Mouse (Mus musculus) neural tube, embryonic 12.5 days (tissue): ENCODE results near the gene Arl13a. TPM values are rescaled to one million over a fixed set of nuclear protein-coding genes. Genes with fewer than 3 reads are reported as not detected.
"Not testable (repeated sequence)": the region's sequence is repeated elsewhere in the genome, so short reads cannot be mapped to it uniquely, and the experiment has no call there.

Experiments
- ATAC-seq: fragments of 200-750 bp; cut with Nextera tagmentation; 2 replicates; pipeline ENCODE4 v1.8.0; 2017; ENCODE audit warnings: low read depth, mild to moderate bottlenecking, moderate TSS enrichment, moderate library complexity; ENCODE audit not compliant: low FRiP score
- H3K27ac ChIP-seq: fragments of 300-500 bp; sonication (generic); 2 replicates; pipeline ENCODE4 v1.5.1; 2016
- H3K27me3 ChIP-seq: fragments of 300-500 bp; sonication (generic); replicated peaks from 2 replicates; pipeline ENCODE4 v1.6.1; 2016; ENCODE audit warnings: mild to moderate bottlenecking
- H3K36me3 ChIP-seq: fragments of 300-500 bp; sonication (generic); 2 replicates; pipeline ENCODE4 v1.6.1; 2016; ENCODE audit warnings: mild to moderate bottlenecking
- H3K4me1 ChIP-seq: fragments of 300-500 bp; sonication (generic); 2 replicates; pipeline ENCODE4 v1.6.1; 2016
- H3K4me2 ChIP-seq: fragments of 300-500 bp; sonication (generic); replicated peaks from 2 replicates; pipeline ENCODE4 v1.6.1; 2016; ENCODE audit warnings: mild to moderate bottlenecking
- H3K4me3 ChIP-seq: fragments of 300-500 bp; sonication (generic); 2 replicates; pipeline ENCODE4 v1.5.1; 2016
- H3K9ac ChIP-seq: fragments of 300-500 bp; sonication (generic); 2 replicates; pipeline ENCODE4 v1.6.1; 2016; ENCODE audit warnings: mild to moderate bottlenecking
- H3K9me3 ChIP-seq: fragments of 300-500 bp; sonication (generic); 2 replicates; pipeline ENCODE4 v1.6.1; 2016; ENCODE audit warnings: mild to moderate bottlenecking
- whole genome bisulfite sequencing: fragments of 180-500 bp; shearing (Covaris S2); methylation state at CpG from one replicate; pipeline ENCODE4 v1.1.7; 2016; 5-methylcytosine and 5-hydroxymethylcytosine counted together
- polyA plus RNA-seq: library from polyadenylated mRNA; unstranded; fragments of >200 nt; fragmentation: Nextera tagmentation; extraction: Ambion mirVana; gene quantifications from 2 replicates; pipeline ENCODE4 v1.2.1, GENCODE M21; 2016

Arl13a gene
- polyA plus RNA-seq, result not detected in 2 replicates

DNA sequence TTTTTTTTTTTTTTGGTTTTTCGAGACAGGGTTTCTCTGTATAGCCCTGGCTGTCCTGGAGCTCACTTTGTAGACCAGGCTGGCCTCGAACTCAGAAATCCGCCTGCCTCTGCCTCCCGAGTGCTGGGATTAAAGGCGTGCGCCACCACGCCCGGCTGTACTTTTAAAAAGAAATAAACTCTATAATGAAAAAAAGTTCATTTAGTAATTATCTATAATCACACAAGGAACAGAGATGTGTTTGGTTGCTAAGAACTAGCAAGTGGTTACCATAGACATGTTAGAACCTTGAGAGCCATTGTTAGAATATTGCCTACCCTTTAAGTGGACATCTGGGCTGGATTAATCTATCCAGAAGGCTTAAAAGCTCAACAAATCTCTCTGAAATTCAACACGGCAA is at the start of gene Arl13a:
Arl13a (plus strand) TSS at position 301 of the 400 bp plus-strand sequence.
- WGBS, result 96% methylated on average over 9 of the region's 9 CpGs
- H3K9me3 ChIP-seq, H3K4me3 ChIP-seq, H3K27me3 ChIP-seq, H3K4me2 ChIP-seq, ATAC-seq, H3K4me1 ChIP-seq, H3K9ac ChIP-seq, H3K27ac ChIP-seq, H3K36me3 ChIP-seq: not testable (repeated sequence)

- no peak overlapping the region for H3K4me3 ChIP-seq
These were observed 47.3 kb upstream of the Arl13a start for GRCm38 (mm10) chrX:134140024-134140423.

GRCm38 (mm10) chrX:134141551-134141950 is 45.8 kb upstream of the Arl13a start:
- Histone ChIP-seq H3K9me3 (no peaks in the 10 kb centered on the region), H3K4me3 (no peak overlapping the region), H3K36me3 (no peaks in the 10 kb centered on the region), H3K27me3 (no peaks in the 10 kb centered on the region), H3K9ac (no peak overlapping the region), H3K4me1 (no peaks in the 10 kb centered on the region), H3K27ac (no peak overlapping the region), H3K4me2 (no peak overlapping the region)
- 93% methylated on average over 1 of the region's 1 CpGs for WGBS
- no peak for ATAC-seq

More at GRCm38 (mm10) chrX:134140024-134140423, 47.3 kb upstream of the Arl13a start:
- 88% methylated on average over 6 of the region's 6 CpGs for WGBS
- ATAC-seq, result no peak
- Histone ChIP-seq H3K4me1 (no peaks in the 10 kb centered on the region), H3K27ac (no peak overlapping the region), H3K4me2 (no peak overlapping the region), H3K36me3 (no peaks in the 10 kb centered on the region), H3K9ac (no peak overlapping the region), H3K9me3 (no peaks in the 10 kb centered on the region), H3K27me3 (no peaks in the 10 kb centered on the region)

GRCm38 (mm10) chrX:134141986-134142385 is 45.3 kb upstream of the Arl13a start:
- Histone ChIP-seq H3K27me3 (no peaks in the 10 kb centered on the region), H3K9me3 (no peaks in the 10 kb centered on the region), H3K9ac (no peak overlapping the region), H3K36me3 (no peaks in the 10 kb centered on the region), H3K4me1 (no peaks in the 10 kb centered on the region), H3K4me2 (no peak overlapping the region), H3K4me3 (no peak overlapping the region), H3K27ac (no peak overlapping the region)
- WGBS, result 81% methylated on average over 4 of the region's 4 CpGs
- no peak for ATAC-seq

DNA sequence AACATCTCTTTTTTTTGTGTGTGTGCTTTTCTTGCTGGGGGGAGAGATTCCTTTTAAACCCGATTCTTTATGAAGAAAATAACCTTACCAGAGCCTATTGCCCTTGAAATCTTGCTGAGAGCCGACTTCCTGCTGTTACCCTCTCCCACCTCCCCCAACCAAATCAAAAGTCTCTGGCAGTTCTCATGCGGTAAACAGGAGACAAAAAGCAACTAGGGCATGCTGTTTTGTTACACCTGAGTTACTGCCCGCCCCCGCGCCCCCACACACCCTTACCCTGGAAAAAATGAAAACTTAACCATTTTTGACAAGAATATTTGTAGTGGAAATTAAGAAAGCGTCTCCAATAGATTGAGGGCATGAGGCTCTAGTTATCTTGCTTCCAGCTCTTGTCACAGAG is 29.1 kb upstream of the Arl13a start:
- Histone ChIP-seq H3K4me1 (no peaks in the 10 kb centered on the region), H3K4me2 (no peak overlapping the region), H3K27me3 (peaks cover 8% of the 10 kb centered on the region; the same call in 1 of the 2 replicates), H3K4me3 (no peak overlapping the region), H3K27ac (no peak overlapping the region), H3K9ac (no peak overlapping the region), H3K36me3 (no peaks in the 10 kb centered on the region), H3K9me3 (no peaks in the 10 kb centered on the region)
- WGBS, result 42% methylated on average over 7 of the region's 7 CpGs
- no peak for ATAC-seq

- Histone ChIP-seq H3K36me3 (no peaks in the 10 kb centered on the region), H3K4me1 (no peaks in the 10 kb centered on the region), H3K4me3 (no peak overlapping the region), H3K27me3 (peaks cover 8% of the 10 kb centered on the region; the same call in 1 of the 2 replicates), H3K4me2 (no peak overlapping the region), H3K9ac (no peak overlapping the region), H3K27ac (no peak overlapping the region), H3K9me3 (no peaks in the 10 kb centered on the region)
- WGBS, result 89% methylated on average over 2 of the region's 2 CpGs
- ATAC-seq, result no peak
These were observed 26.9 kb upstream of the Arl13a start for GRCm38 (mm10) chrX:134160442-134160841.

DNA sequence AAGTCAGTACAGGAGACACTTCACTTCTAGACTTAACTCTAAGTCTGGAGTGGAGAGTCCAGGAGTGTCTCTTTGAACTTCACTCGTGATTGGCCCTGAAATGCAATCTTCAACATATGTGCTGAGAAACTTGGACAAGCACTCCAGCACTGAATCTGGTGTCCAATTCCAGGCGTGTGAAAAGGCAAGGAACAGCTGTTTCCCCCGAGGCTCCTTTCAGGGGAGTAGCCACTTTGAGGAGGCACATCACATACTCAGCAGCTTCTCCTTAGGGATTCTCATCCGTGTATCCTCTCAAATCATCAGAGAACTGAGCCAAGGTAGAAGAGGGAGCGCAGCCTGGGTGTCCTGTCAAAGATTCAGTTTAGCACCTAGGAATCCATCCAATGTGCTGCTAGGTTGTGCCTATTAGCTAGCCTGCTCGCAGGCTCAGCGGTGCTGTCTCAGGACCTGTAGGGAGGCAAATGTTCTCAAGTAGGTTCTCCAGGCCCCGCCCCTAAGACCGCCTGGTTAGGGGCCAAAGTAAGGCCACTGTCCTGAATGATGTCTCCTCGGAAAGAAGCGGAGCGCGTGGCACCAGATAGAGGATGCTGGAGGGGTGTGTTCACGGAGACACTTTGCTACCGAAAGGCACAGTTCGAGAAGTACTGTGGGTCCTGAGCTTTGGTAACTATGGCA is 25.1 kb upstream of the Arl13a start, which contains the start of gene Xkrx:
Xkrx (minus strand) TSS at position 34 of the 678 bp plus-strand sequence.
- Histone ChIP-seq H3K27ac (no peak within 1 kb of the TSS), H3K4me1 (no peaks in the 10 kb centered on the region), H3K9ac (no peak within 1 kb of the TSS), H3K4me2 (peak within 1 kb of the TSS; percentile 54), H3K4me3 (peak within 1 kb of the TSS; percentile 20), H3K36me3 (no peaks in the 10 kb centered on the region), H3K9me3 (no peaks in the 10 kb centered on the region), H3K27me3 (peaks cover 8% of the 10 kb centered on the region; the same call in 1 of the 2 replicates)
- 29% methylated on average over 16 of the region's 16 CpGs for WGBS
- ATAC-seq, result no peak

GRCm38 (mm10) chrX:134162826-134163225 is 24.5 kb upstream of the Arl13a start:
- Histone ChIP-seq H3K4me3 (peak overlapping the region; percentile 20), H3K4me1 (no peaks in the 10 kb centered on the region), H3K36me3 (no peaks in the 10 kb centered on the region), H3K27ac (no peak overlapping the region), H3K27me3 (peaks cover 8% of the 10 kb centered on the region; the same call in 1 of the 2 replicates), H3K9me3 (no peaks in the 10 kb centered on the region), H3K9ac (no peak overlapping the region), H3K4me2 (peak overlapping the region; percentile 54)
- no peak for ATAC-seq
- 24% methylated on average over 11 of the region's 11 CpGs for WGBS

DNA sequence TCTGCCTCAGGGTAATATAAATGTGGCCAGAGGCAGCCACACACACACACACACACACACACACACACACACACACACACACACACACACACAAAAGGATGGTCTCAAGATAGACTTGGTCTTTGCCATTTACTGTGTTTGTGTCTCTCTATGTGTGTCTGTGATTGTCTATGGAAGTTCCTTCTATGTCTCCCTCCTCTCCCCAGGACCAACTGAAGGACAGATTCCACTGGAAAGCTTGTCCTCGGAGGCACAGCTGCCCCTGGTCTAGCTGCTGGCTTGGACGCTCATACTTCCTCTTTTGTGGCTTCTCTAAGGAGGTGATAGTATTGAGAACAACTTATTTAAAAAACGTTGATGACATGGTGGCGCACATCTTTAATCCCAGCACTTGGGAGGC is 23.8 kb upstream of the Arl13a start:
- Histone ChIP-seq H3K27me3 (peaks cover 8% of the 10 kb centered on the region; the same call in 1 of the 2 replicates), H3K4me2 (no peak overlapping the region), H3K9me3 (no peaks in the 10 kb centered on the region), H3K27ac (no peak overlapping the region), H3K4me3 (no peak overlapping the region), H3K36me3 (no peaks in the 10 kb centered on the region), H3K4me1 (no peaks in the 10 kb centered on the region), H3K9ac (no peak overlapping the region)
- WGBS, result 54% methylated on average over 4 of the region's 4 CpGs
- ATAC-seq, result no peak

DNA sequence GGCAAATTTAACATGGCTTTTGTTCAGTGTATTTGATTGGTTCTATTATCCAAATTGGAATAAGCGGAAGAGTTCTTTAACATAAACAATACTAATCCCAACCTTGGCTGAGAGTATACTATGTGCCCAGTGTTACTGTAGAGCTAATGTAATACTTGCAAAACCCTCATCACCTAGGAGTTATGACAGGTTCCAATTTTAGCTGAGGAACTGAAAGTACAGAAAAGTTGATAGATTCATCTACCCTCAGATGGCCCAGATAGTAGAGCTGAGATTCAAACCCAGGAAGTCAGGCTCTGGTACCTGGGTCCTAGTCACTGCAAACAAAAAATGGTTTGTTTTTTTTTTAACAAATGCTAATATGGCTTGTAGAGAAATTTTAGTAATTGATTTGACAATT is 16.7 kb upstream of the Arl13a start:
- no peak overlapping the region for H3K27ac ChIP-seq
- H3K4me3 ChIP-seq, result no peak overlapping the region
- H3K27me3 ChIP-seq, result no peaks in the 10 kb centered on the region
- H3K4me2 ChIP-seq, result no peak overlapping the region
- no peak overlapping the region for H3K9ac ChIP-seq
- H3K9me3 ChIP-seq, result no peaks in the 10 kb centered on the region
- WGBS, result 95% methylated on average over 1 of the region's 1 CpGs
- no peaks in the 10 kb centered on the region for H3K4me1 ChIP-seq
- no peaks in the 10 kb centered on the region for H3K36me3 ChIP-seq
- ATAC-seq, result no peak

GRCm38 (mm10) chrX:134174699-134175098 is 12.6 kb upstream of the Arl13a start:
- ATAC-seq, result no peak
- Histone ChIP-seq H3K9ac (no peak overlapping the region), H3K27ac (no peak overlapping the region), H3K4me3 (no peak overlapping the region), H3K9me3 (no peaks in the 10 kb centered on the region), H3K4me1 (no peaks in the 10 kb centered on the region), H3K27me3 (no peaks in the 10 kb centered on the region), H3K36me3 (no peaks in the 10 kb centered on the region), H3K4me2 (no peak overlapping the region)
- 94% methylated on average over 1 of the region's 1 CpGs for WGBS

GRCm38 (mm10) chrX:134208491-134208890 is 21.2 kb downstream of the Arl13a start:
- H3K27ac ChIP-seq, result no peak overlapping the region
- H3K4me2 ChIP-seq, result no peak overlapping the region
- no peak overlapping the region for H3K9ac ChIP-seq
- no peaks in the 10 kb centered on the region for H3K4me1 ChIP-seq
- H3K27me3 ChIP-seq, result no peaks in the 10 kb centered on the region
- ATAC-seq, result no peak
- H3K36me3 ChIP-seq, result no peaks in the 10 kb centered on the region
- no peak overlapping the region for H3K4me3 ChIP-seq
- no peaks in the 10 kb centered on the region for H3K9me3 ChIP-seq
- 88% methylated on average over 2 of the region's 2 CpGs for WGBS

DNA sequence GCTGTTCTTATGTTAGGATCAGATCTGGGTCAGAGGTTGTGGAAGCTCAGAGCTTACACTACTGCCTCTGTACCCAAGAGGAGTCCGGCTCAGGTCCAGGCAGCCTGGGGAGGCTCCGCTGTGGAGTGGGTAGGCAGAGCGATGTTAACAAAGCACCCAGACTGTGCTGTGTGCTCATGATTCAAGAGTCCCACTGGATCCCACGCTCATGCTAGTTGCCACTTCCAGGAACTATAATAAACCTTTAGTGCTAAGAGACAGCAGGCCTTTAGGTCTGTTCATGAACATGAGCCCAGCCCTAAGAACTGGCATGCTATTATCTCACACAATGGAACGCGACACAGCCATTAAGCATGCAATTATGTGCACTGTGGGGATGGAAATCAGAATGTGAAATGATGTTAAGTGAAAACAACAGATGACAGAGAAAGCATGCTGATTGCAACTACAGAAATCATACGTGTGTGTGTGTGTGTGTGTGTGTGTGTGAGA is 23.9 kb downstream of the Arl13a start:
- Histone ChIP-seq H3K9me3 (no peaks in the 10 kb centered on the region), H3K36me3 (no peaks in the 10 kb centered on the region), H3K4me1 (no peaks in the 10 kb centered on the region), H3K4me2 (no peak overlapping the region), H3K27ac (no peak overlapping the region), H3K4me3 (no peak overlapping the region), H3K9ac (no peak overlapping the region), H3K27me3 (no peaks in the 10 kb centered on the region)
- no peak for ATAC-seq
- 72% methylated on average over 7 of the region's 7 CpGs for WGBS
